Mouse (Mus musculus) liver, adult 2 months (tissue): ENCODE measurements at regions not wholly inside any gene's neighbourhood (a gene's known extent, or its start where the extent isn't known, plus 50 kb on each side); places are given as distances from the start of the nearest gene placed in this dataset.

ENCODE experiments used
- CTCF ChIP-seq: fragments of 200-500 bp; IDR thresholded peaks from 2 replicates; pipeline ENCODE4 v1.5.1; 2011; ENCODE audit warnings: low read depth, low read length, control low read depth
- POLR2A ChIP-seq: fragments of 200-500 bp; IDR thresholded peaks from 2 replicates; pipeline ENCODE4 v1.6.1; 2011; ENCODE audit warnings: low read length, control low read depth; ENCODE audit not compliant: insufficient read depth; ENCODE audit errors: extremely low read depth

GRCm38 (mm10) chr9:113123004-113123692, 584.9 kb downstream of the Pdcd6ip start:
- no peak for TF ChIP-seq POLR2A
- TF ChIP-seq CTCF = no peak
